In genomic region chr10:54075441-54076010, GRCm38 (mm10) we compare ENCODE assay signal across 8 mouse cellular contexts. TPM values are rescaled to one million over a fixed set of nuclear protein-coding genes. Genes with fewer than 3 reads are reported as not detected.
DNase-seq lines count a peak whose midpoint lies in the region; ATAC-seq lines count a peak whose summit lies in the region.

No protein-coding gene starts in this region.

- peaks cover 7% of the 10 kb centered on the region for H3K27me3 ChIP-seq in hindbrain, embryonic 12.5 days

- peak; percentile 81 for DNase-seq in R1 (ENCODE audit: low read depth, low spot score)
- peak; percentile 88 to 93 for DNase-seq in cerebellum, postnatal 14 days
- DNase-seq in frontal cortex, postnatal 10 days (ENCODE audit: low spot score in 2 of 2) = peak; percentile 74 to 91
- DNase-seq in layer of hippocampus, postnatal 14 days (ENCODE audit: low spot score in 2 of 2) = peak; percentile 86 to 92
- DNase-seq in lung, postnatal 10 days = peak; percentile 93
- peak; percentile 91 for DNase-seq in ovary, postnatal 14 days (ENCODE audit: low spot score)
- DNase-seq in thymus, postnatal 10 days (ENCODE audit: low spot score in 2 of 2) = peak; percentile 94 to 95

- no peaks in the 10 kb centered on the region for H3K9me3 ChIP-seq in hindbrain, embryonic 12.5 days (replicated peaks)

- peak overlapping the region; percentile 55 for H3K9ac ChIP-seq in hindbrain, embryonic 12.5 days

- peak overlapping the region; percentile 99 for H3K4me2 ChIP-seq in hindbrain, embryonic 12.5 days (replicated peaks)

- H3K4me1 ChIP-seq in hindbrain, embryonic 12.5 days = peaks cover 10% of the 10 kb centered on the region

- H3K27ac ChIP-seq in hindbrain, embryonic 12.5 days = no peak overlapping the region

- peak overlapping the region; percentile 70 for H3K4me3 ChIP-seq in hindbrain, embryonic 12.5 days

- 1% methylated on average over 58 of the region's 68 CpGs for WGBS in hindbrain, embryonic 12.5 days

- peak; percentile 98 for ATAC-seq in hindbrain, embryonic 12.5 days (ENCODE audit: low FRiP score)

- H3K36me3 ChIP-seq in hindbrain, embryonic 12.5 days = no peaks in the 10 kb centered on the region

RNA-seq across cellular contexts. Expression of gene Man1a, which starts 0.9 kb away (rescaled TPM):
- polyA plus RNA-seq in hindbrain, embryonic 12.5 days (2016; fragmentation: Nextera tagmentation; extraction: Ambion mirVana) = 5.3 and 6.4 TPM in 2 replicates
- total RNA-seq in layer of hippocampus, postnatal 14 days (2021) = 10 to 100 TPM; 48.7 to 55.9 TPM
